Mouse (Mus musculus) right cerebral cortex, postnatal 10 days (tissue): ENCODE measurements around the gene Psma7.

Experiments used
- DNase-seq, 2 experiments: peaks; one replicate each; pipeline ENCODE4 v3.0.0; 2021; ENCODE audit warnings: low spot score in 2 of 2

The Psma7 gene

GRCm38 (mm10) chr2:180045283-180045682 is 3.0 kb upstream of the Psma7 start:
- no peak for DNase-seq

DNA sequence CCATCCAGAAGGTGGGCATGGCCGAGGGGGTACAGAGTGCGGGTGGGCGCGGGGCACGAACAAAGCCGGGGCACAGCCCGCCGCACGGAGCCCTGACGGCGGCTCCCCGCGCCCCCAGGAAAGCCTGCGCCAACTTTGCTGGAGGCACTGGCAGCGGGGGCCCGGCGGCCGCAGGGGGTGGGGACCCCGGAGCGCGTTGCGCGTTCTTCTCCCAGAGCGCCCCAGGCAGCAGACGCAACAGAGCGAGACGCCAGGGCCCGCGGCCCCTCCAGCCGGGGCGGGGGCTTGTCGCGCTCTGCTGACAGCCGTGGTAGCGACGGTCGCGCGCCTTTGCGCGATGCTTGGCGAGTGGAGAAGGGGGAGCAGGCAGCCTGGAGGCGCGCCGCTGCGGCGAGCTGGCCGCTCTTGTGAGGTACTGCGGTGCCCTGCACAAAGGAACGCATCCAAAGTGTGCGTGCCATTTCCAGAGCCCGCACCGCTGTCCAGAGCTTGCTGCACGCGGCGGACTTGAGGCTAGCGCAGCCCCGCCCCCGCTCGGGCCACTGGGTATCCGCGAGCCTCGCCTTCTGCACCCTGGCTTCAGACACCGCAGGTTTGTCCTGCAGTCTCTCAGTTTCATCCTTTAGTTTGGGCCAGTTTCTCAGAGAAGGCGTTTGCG is 754 bp upstream of the Psma7 start:
- DNase-seq, result peak; percentile 82 to 85

DNA sequence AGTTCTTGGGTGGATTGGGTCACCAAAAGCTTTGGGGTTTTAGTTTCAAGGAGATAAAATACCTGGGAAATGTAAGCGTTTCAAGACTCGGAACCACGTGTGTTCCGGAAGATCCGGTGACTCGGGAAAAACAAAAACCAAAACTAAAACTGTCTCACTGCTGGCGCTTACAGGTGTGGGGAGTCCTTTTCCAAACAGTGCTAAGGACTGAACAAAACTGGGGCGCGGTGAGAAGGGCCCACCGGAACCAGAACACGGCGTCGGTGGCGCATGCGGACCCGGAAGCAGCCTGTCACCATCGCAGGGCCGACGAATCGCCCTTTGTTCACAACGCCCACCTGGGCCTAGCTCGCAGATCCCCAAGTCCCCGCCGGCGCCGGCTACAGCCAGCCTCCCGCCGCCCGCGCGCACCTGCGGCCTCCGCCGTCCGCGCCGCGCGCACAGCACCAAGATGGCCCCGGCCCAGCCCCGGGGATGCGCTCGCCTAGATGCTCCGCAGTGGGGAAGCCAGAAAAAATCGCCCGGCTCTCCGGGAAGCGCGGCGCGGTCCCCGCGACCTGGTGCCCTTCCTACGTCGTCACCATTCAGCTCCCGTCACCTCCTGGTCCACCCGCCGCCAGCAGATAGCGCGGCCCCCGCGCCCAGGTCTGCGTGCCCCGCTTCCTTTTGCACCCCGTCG is 517 bp downstream of the Psma7 start:
- DNase-seq, result peak; percentile 65 to 76

DNA sequence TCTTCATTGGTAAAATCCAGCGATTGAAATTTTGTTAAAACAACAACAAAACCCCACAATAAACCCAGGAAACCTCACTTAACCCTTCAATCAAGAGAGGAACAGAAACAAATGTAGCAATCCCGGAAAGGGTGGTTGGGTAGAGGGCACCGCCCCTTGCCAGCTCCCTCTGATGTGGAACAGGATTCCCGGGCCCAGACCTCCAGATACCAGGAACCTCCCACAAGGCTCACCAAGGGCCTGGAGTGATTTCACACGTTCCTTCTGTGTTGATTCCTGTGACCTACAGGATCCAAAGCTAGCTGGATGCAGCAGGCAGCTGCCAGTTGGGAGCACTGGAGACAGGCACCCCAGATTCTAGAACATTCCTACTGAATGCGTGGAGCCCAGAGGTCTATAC is 1.8 kb downstream of the Psma7 start:
- no peak for DNase-seq

- DNase-seq, result no peak
Observed at GRCm38 (mm10) chr2:180034753-180035152, 7.5 kb downstream of the Psma7 start.

DNA sequence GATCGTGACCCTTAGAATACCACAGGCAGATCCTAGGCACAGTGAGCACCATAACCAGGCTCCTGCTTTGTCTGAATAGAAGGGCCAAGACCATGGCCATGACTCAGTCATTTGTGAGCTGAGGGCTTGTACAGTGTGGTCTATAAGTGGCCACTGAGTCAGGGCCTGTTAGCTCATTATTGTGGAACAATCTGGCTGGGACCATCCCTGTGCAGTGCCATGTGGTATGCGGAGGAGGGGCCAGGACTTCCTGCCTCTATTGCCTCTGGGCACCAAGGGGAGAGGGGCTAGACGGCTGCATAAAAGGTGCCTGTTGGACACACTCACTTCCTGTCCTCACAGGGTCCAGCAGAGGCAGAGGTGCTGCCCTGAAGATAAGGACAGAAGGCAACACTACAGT is 8.3 kb downstream of the Psma7 start:
- no peak for DNase-seq

DNA sequence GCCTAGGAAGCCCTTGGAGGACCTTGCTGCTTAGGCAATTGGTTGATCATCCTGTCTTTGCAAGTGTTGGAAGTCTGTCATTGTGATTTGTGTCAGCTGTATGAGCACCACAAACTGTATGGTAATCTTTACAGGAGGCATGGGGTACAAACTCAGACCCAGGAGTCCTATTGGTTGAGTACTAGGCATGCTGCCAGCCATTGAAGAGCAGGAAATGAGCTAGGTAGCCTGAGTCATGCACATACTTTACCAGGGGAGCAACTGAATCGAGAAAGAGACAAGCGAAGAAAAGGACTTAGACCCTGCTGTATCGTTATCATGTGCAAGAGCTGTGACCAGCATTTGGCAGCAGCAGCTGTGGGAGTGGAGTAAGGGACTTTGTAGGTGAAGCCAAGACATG is 9.3 kb downstream of the Psma7 start:
- no peak for DNase-seq

DNA sequence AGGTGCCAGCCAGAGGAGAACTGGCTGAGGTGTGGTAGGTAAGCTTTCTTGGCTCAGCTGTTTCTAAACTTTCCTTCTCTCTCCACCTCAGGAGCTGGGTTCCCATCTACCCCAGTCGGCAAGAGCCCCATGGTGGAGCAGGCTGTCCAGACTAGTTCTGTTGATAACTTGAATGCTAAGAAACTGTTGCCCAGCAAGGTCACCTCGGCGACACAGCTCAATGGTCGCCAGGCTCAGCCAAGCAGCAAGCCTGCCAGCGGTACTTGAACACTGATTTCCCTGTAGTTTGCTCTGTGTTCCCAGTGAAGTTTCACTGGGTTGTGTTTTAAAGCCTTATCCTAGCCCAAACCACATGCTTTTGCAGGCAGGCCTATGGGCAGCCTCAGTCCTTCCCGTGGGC is 11.0 kb downstream of the Psma7 start:
- no peak for DNase-seq

- DNase-seq, result no peak
Observed at GRCm38 (mm10) chr2:180027768-180028167, 14.5 kb downstream of the Psma7 start.

GRCm38 (mm10) chr2:180025861-180026200 is 16.4 kb downstream of the Psma7 start:
- no peak for DNase-seq

GRCm38 (mm10) chr2:180025135-180025860 is 16.9 kb downstream of the Psma7 start:
- DNase-seq, result peak; percentile 64 to 73

DNA sequence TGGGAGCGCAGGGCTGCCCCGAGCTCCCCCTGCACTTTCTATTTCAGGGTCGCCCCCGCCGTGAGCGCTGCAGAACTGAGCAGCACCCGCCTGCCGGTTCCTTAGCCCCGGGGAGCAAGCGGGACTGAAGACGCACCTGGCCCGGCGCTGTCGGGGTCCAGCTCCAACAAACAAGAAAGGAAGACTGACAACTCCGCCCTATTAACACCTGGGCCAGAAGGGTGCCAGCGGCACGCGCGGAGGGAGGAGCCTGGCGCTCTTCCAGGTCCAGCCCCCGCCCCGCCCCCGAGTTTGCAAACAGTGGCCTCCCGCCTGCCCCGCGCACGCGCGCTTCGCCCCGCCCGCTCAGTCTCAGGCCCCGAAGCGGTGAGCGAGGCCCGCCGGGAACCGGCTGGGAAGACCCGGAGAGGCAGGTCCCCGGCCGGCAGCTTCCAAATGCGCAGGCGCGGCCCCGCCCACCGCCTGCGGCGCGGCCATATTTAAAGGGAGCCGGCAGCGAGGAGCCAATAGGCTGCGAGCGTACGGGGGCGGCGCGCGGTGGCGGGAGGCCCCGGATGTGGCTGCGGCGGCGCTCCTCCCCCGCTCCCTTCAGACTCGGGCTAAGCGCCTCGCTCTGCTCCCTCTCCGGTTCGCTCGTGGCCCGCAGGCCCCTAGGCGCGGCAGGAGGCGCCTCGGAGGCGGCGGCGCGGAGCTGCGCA is 17.7 kb downstream of the Psma7 start, which contains the start of gene Lsm14b:
TSS of gene Lsm14b (plus strand) at position 587 of the 698 bp plus-strand sequence.
- peak; percentile 98 to 99 for DNase-seq

DNA sequence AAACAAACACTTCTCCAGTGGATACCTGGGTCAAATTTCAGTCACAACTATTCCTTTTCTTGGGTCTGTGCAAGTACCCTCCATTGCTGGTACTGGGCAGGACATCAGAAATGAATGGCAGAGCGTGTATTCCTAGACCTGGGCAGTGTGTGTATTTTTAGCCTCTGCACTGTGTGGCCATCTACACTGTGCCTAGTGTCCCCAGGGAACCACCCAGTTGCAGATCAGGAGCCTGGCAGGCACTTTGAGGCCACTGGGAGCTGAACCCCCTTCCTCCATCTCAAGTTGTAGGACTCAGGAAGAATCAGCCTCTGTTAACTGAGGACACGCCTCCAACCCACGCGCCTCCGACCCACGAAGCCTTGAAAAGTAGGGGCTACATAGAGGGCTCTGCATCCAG is 19.5 kb downstream of the Psma7 start:
- no peak for DNase-seq

DNA sequence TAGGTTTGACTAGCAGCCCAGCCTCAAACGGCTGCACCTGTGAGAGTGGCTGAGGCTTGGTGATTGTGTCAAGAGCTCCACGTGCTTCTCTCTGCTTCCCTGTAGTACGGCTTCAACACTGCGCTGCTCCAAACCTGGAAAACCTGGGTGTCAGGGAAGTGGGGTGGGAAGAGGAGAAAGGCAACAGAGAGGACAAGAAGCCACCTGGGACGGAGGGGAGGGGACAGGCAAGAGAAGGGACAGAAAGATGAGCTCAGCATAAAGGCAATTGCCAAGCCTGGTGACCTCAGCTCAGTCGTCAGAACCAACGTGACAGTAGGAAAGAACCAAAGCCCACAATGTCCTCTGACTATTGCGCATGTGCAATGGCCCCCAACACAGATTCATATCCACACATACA is 21.3 kb downstream of the Psma7 start:
- no peak for DNase-seq

DNA sequence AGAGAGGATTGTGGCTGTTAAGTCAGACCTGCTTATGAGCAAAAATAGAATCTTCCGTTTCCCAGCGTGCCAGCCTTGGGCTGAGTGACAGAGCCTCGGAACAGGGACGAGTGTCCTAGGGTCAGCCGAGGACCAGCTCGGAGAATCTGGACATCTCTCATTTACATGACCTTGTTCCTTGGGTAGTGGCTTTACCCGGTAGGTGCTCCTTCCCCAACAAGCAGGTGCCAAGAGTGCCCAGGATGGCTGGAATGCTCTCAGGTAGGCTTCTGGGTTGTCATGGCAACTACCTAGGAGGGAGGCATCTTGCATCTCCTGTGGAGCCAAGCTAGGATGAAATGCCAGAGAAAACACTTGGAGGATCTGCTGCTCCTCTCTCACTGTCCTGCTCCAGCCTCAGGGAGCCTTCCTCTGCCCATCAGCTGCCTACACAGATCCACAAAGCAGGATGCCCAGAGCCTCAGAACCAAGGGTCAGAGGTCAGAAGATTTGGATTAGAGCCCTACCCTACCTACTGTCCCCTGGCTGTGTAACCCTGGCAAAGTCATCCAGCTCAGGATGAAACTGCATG is 22.1 kb downstream of the Psma7 start:
- DNase-seq, result peak in 1 of 2 experiments; percentile 57

DNA sequence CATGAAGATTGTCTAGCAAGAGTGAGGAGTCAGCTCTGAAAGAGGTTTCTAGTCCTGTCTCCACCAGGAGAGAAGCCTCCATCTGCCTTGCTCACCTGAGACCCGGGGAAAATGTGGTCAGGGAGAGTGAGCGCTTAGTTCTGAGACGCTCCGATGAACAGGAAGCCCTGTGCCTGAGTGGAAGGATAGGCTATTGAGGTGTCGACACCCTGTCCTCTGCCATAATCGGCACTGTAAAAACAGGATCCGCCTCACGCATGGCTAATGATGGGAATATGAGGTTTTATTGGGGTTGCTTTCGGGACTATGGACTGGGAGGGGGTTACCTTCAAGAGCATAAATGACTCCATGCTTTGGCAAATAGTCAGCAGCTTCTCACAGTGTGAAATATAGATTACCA is 23.7 kb downstream of the Psma7 start:
- no peak for DNase-seq

GRCm38 (mm10) chr2:180017632-180018031 is 24.6 kb downstream of the Psma7 start:
- DNase-seq, result no peak

DNA sequence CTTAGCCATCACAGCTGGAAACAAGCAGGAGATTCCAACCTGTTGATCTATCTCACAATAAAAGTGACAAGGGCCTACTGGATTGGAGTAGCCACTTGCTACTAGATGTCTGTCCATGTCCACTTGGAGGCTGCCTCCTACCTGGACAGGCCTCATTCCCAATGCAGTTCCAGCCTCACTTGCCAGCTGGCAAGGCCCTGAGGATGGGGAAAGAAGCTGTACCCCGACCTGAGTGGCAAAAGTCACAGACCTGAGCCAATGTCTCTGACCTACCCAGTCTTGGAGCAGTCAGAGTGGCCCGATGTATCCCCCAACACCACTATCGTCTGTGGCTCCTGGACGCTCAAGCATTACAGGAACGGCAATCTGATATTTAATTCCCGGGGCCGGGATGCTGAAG is 28.5 kb downstream of the Psma7 start:
- no peak for DNase-seq

- DNase-seq, result no peak
Observed at GRCm38 (mm10) chr2:180011370-180011769, 30.9 kb downstream of the Psma7 start.

GRCm38 (mm10) chr2:180010686-180011085 is 31.5 kb downstream of the Psma7 start:
- no peak for DNase-seq

DNA sequence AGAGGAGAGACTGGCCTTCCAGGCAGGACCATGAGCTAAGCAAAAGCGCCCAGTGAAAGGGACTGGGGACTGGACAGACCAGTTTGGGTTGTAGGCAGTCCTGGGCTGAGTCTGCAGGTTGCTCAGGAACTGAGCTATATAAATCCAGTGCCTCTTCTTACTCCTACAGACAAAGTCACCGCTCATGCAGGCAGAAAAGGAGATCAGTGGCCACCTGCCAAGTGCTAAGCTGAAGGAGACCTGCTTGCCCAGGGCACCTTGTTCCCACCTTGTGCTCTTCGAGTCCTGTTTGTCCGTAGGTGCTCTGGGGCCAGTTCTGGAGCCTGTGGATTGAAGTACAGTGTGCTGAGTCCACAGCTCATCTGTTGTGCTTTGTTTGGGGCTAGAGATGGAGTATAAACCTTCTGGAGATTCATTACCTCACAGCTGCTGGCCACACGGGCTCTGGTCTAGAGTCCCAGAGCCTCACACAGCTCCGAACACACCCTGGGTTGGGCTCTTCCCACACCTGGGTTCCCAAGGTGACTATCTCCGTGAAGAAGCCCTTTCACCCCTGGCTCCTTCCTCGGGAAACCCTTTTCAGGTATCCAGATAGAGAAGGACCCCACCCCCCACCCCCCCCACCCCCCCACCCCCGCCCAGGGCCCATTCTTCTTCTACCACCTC is 35.7 kb downstream of the Psma7 start:
- DNase-seq, result no peak
